Mouse (Mus musculus) stomach, embryonic 16.5 days (tissue): ENCODE measurements around the gene Col6a6. TPM values are rescaled to one million over a fixed set of nuclear protein-coding genes. Genes with fewer than 3 reads are reported as not detected.

Source experiments
- ATAC-seq: fragments of 200-750 bp; cut with Nextera tagmentation; 2 replicates; pipeline ENCODE4 v1.8.0; 2017; ENCODE audit warnings: moderate number of reproducible peaks, moderate TSS enrichment; ENCODE audit not compliant: insufficient read depth, low FRiP score
- H3K27ac ChIP-seq: fragments of 300-500 bp; sonication (generic); 2 replicates; pipeline ENCODE4 v1.5.1; 2014; ENCODE audit warnings: low read length
- H3K27me3 ChIP-seq: fragments of 300-500 bp; sonication (generic); 2 replicates; pipeline ENCODE4 v1.6.1; 2014; ENCODE audit warnings: low read length, control low read depth, mixed read lengths; ENCODE audit not compliant: control insufficient read depth, insufficient read depth
- H3K36me3 ChIP-seq: fragments of 300-500 bp; sonication (generic); 2 replicates; pipeline ENCODE4 v1.6.1; 2014; ENCODE audit warnings: low read length; ENCODE audit not compliant: control insufficient read depth, insufficient read depth
- H3K4me1 ChIP-seq: fragments of 300-500 bp; sonication (generic); 2 replicates; pipeline ENCODE4 v1.6.1; 2014; ENCODE audit warnings: low read length, control low read depth, mixed read lengths; ENCODE audit not compliant: control insufficient read depth, insufficient read depth
- H3K4me2 ChIP-seq: fragments of 300-500 bp; sonication (generic); 2 replicates; pipeline ENCODE4 v1.6.1; 2014; ENCODE audit warnings: low read depth, low read length, mixed read lengths
- H3K4me3 ChIP-seq: fragments of 300-500 bp; sonication (generic); replicated peaks from 2 replicates; pipeline ENCODE4 v1.5.1; 2014; ENCODE audit warnings: mild to moderate bottlenecking, low read length
- H3K9ac ChIP-seq: fragments of 300-500 bp; sonication (generic); 2 replicates; pipeline ENCODE4 v1.6.1; 2014; ENCODE audit warnings: low read length
- H3K9me3 ChIP-seq: fragments of 300-500 bp; sonication (generic); replicated peaks from 2 replicates; pipeline ENCODE4 v1.6.1; 2016; ENCODE audit warnings: low read length, control low read depth; ENCODE audit not compliant: control insufficient read depth
- WGBS: fragments of 180-500 bp; shearing (Covaris S2); extraction: QIAGEN DNeasy Blood & Tissue Kit; methylation state at CpG from one replicate; pipeline ENCODE4 v1.1.7; 2014; 5-methylcytosine and 5-hydroxymethylcytosine counted together
- polyA plus RNA-seq: library from polyadenylated mRNA; unstranded; fragments of >200 nt; fragmentation: Nextera tagmentation; extraction: Ambion mirVana; gene quantifications from 2 replicates; pipeline ENCODE4 v1.2.1, GENCODE M21; 2015

The Col6a6 gene
- polyA plus RNA-seq, 1 experiment from 2014 or later = 3.1 TPM

DNA sequence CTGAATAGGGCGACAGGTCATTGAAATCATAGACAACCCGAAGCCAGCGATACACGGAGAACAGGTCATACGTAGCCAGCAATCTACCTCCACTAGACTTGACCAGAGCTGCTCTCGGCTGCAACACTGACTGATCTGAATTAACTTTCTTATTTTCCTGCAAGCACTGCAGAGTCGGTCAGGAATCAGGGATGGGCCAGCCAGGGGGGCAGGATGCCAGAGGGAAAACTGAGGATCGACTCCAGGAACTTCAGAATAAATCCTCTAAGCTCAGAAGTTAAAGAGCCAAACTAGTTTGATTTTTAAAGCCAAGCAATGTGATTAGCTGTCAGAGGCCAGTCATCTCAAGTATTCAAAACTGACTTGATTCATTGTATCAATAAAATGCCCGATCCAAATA lies 88.5 kb downstream of the Col6a6 start:
- Histone ChIP-seq H3K36me3 (no peaks in the 10 kb centered on the region), H3K27me3 (no peaks in the 10 kb centered on the region), H3K27ac (no peak overlapping the region), H3K9me3 (no peaks in the 10 kb centered on the region), H3K4me1 (peaks cover 5% of the 10 kb centered on the region; the same call in 1 of the 2 replicates), H3K4me2 (no peak overlapping the region), H3K9ac (no peak overlapping the region), H3K4me3 (no peak overlapping the region)
- no peak for ATAC-seq
- WGBS = 80% methylated on average over 9 of the region's 9 CpGs

DNA sequence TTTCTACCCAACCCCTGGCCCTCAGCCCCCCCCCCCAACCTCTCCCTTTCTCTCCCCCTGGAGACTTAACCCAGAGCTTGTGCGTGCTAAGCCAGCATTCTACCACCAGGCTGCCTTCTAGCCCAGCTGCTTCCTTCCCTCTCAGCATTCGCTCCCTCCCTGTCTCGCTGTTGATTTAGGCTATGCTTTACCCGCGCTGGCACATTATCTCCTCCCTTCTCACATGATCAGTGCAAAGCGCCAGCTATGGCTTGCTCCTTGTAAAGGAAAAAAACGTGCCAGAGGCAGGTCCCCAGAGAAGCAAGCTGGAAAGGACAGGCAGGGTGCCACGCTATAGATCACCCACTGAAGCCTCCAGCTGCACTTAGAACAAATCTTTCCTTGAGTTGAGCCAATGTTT lies 90.5 kb downstream of the Col6a6 start:
- 37% methylated on average over 8 of the region's 8 CpGs for WGBS
- Histone ChIP-seq H3K4me2 (no peak overlapping the region), H3K9me3 (no peaks in the 10 kb centered on the region), H3K4me1 (peaks cover 5% of the 10 kb centered on the region; the same call in 1 of the 2 replicates), H3K36me3 (no peaks in the 10 kb centered on the region), H3K27me3 (no peaks in the 10 kb centered on the region), H3K27ac (no peak overlapping the region), H3K4me3 (no peak overlapping the region), H3K9ac (no peak overlapping the region)
- no peak for ATAC-seq

DNA sequence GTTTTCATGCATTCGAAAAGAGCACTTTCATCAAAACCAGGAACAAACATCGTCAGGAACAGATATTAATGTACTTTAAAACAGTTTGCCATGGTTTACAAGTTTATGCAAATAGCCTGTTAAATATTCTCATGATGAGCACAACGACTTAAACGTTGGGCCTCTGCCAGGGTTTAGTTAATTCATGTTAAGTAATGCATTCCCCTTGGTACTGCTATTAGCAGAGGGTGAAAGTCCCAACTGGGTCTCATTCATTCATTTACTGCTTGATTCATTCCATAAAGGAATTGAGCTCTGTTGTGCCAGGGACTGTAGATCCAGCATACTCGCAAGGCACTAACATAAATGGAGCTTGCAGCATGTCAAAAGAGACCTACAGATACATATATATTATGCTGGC lies 92.8 kb downstream of the Col6a6 start:
- WGBS = 81% methylated on average over 5 of the region's 5 CpGs
- H3K4me3 ChIP-seq = no peak overlapping the region
- no peaks in the 10 kb centered on the region for H3K27me3 ChIP-seq
- H3K4me2 ChIP-seq = no peak overlapping the region
- no peaks in the 10 kb centered on the region for H3K36me3 ChIP-seq
- no peak for ATAC-seq
- H3K9me3 ChIP-seq = no peaks in the 10 kb centered on the region
- H3K4me1 ChIP-seq = peaks cover 5% of the 10 kb centered on the region; the same call in 1 of the 2 replicates
- no peak overlapping the region for H3K27ac ChIP-seq
- no peak overlapping the region for H3K9ac ChIP-seq

DNA sequence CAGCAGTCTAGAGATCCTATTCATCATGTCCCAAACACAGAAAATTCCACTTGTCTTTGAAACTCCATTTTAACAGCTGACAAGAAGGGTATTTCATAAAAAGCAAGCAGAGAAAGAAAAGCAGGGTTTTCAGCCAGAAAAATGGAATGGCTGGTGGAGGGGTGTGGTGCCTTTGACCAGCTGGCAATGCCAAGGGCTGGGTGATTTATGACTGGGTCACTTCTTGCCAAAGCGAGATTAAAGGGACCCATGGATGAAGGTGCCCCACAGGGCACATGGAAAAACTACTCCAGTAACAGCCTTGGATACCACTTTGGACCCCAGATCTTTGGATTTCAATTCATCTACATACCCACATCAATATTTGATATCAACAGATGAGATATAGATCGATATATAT lies 93.3 kb downstream of the Col6a6 start:
- 74% methylated on average over 2 of the region's 2 CpGs for WGBS
- no peak overlapping the region for H3K27ac ChIP-seq
- no peaks in the 10 kb centered on the region for H3K36me3 ChIP-seq
- H3K27me3 ChIP-seq = no peaks in the 10 kb centered on the region
- H3K4me2 ChIP-seq = no peak overlapping the region
- H3K9ac ChIP-seq = no peak overlapping the region
- no peak overlapping the region for H3K4me3 ChIP-seq
- H3K4me1 ChIP-seq = peaks cover 5% of the 10 kb centered on the region; the same call in 1 of the 2 replicates
- no peaks in the 10 kb centered on the region for H3K9me3 ChIP-seq
- no peak for ATAC-seq

DNA sequence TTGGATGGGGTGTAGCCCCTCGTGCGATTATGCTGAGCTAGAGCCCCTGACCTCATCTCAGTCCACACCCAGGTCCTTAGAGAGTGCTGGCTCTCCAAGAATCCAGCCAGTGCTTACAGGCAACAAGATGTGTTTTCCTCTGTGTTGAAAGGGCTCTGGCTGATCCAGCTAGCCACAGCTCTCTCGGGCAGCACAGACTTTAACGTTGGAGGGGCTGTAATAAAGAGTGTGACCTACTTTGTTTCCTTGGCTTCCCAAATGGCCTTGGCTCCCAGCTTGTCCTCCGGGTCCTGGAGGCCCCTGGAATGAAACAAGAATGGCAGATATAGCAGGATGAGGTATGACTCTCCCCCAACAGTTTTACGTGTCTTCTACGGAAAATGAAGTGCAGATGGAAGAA lies 96.0 kb downstream of the Col6a6 start:
- no peaks in the 10 kb centered on the region for H3K36me3 ChIP-seq
- H3K27me3 ChIP-seq = no peaks in the 10 kb centered on the region
- 46% methylated on average over 7 of the region's 7 CpGs for WGBS
- no peak overlapping the region for H3K27ac ChIP-seq
- no peaks in the 10 kb centered on the region for H3K9me3 ChIP-seq
- no peak overlapping the region for H3K4me3 ChIP-seq
- no peak overlapping the region for H3K9ac ChIP-seq
- ATAC-seq = no peak; the same call in 1 of the 2 replicates
- H3K4me1 ChIP-seq = peaks cover 2% of the 10 kb centered on the region; the same call in 1 of the 2 replicates
- H3K4me2 ChIP-seq = no peak overlapping the region

DNA sequence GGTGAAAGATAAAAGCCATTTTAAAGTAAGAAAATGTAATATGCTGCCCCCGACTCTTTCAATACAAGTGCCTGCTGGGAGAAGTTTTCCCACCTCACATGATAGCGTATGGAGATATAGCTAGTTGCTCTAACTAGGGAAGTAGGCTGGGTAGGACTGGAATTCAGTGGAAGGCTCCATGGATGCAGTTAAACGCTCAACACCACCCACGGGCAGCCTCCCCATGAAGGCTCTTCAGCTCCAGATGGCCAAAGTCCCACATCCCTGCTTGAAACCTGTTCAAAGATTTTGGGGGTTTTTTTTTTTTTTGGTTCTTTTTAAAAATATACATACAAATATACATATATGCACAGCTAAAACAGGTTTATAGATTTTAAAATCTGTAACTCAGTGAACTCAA lies 107.5 kb downstream of the Col6a6 start:
- no peaks in the 10 kb centered on the region for H3K27me3 ChIP-seq
- no peak for ATAC-seq
- 75% methylated on average over 4 of the region's 4 CpGs for WGBS
- H3K4me3 ChIP-seq = no peak overlapping the region
- no peak overlapping the region for H3K9ac ChIP-seq
- no peaks in the 10 kb centered on the region for H3K9me3 ChIP-seq
- H3K4me2 ChIP-seq = no peak overlapping the region
- no peaks in the 10 kb centered on the region for H3K4me1 ChIP-seq
- no peaks in the 10 kb centered on the region for H3K36me3 ChIP-seq
- no peak overlapping the region for H3K27ac ChIP-seq

DNA sequence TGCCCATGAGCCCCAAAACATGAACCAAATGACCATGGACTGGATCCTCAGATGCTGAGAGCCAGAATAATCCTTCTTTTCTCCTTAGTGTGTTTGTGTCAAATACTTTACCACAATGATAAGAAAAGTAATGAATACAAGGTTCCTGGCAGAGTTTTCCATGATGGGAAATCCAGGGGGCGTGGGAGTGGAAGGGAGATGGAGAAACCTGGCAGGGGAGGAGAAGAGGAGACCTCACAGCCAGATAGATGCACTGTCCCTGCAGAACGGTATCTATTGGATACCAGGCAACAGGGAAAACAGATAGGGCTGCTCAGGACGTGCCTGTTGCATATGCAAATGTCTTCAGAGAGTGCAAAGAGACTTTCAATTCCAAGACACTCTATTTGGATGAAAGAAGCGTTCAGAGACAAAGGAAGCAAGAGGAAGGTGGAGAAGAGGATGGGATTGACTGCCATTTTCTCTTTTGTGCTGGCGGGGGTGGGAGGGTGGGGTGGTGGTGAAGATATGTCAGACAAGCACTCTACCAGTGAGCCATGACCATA lies 108.0 kb downstream of the Col6a6 start:
- 52% methylated on average over 5 of the region's 5 CpGs for WGBS

DNA sequence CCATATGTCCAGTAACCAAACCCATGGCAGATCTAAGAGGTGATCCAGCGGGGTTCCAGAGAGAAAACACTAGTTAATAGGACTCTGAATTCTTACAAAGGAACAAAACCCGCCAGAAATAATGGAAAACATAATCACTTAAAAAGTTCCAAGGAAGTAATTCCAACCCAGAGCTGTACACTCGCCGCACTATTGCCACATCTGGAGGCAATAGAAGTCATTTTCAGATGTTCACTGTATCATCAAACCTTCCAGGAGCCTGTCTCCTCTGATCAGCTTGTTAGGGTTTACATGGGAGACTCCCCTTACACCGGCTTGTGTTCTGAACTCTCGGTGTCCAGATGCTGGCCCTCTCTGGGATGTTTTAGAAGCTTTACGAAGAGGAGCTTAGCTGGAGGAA lies 108.6 kb downstream of the Col6a6 start:
- Histone ChIP-seq H3K9ac (no peak overlapping the region), H3K27ac (no peak overlapping the region), H3K27me3 (no peaks in the 10 kb centered on the region), H3K9me3 (no peaks in the 10 kb centered on the region), H3K4me2 (no peak overlapping the region), H3K4me3 (no peak overlapping the region), H3K36me3 (no peaks in the 10 kb centered on the region), H3K4me1 (no peaks in the 10 kb centered on the region)
- 77% methylated on average over 7 of the region's 7 CpGs for WGBS
- ATAC-seq = no peak

More for the DNA sequence above, 108.0 kb downstream of the Col6a6 start:
- Histone ChIP-seq H3K27me3 (no peaks in the 10 kb centered on the region), H3K4me2 (no peak overlapping the region), H3K4me3 (no peak overlapping the region), H3K27ac (no peak overlapping the region), H3K9me3 (no peaks in the 10 kb centered on the region), H3K9ac (no peak overlapping the region), H3K36me3 (no peaks in the 10 kb centered on the region), H3K4me1 (no peaks in the 10 kb centered on the region)
- no peak for ATAC-seq

DNA sequence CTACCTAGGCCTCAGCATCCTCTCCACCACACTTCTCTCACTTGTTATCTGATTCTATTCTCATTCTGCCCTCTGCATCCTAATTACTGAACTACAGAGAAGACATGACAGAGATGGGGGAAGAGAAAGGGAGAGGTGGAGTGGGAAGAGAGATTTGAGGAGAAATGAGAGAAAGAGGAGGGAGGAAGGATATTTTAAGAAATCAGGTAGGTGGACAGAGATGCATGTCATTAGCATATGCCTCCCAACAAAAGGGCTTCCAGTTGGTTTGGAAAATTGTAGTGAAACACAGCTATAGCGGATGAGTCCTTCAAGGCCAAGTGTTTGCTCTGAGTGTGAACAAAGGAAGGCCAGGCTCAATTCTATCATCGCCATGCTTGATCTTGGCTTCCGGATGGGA lies 115.9 kb downstream of the Col6a6 start:
- no peak overlapping the region for H3K4me2 ChIP-seq
- no peaks in the 10 kb centered on the region for H3K36me3 ChIP-seq
- no peak overlapping the region for H3K27ac ChIP-seq
- H3K9me3 ChIP-seq = no peaks in the 10 kb centered on the region
- no peak for ATAC-seq
- no peaks in the 10 kb centered on the region for H3K4me1 ChIP-seq
- no peaks in the 10 kb centered on the region for H3K27me3 ChIP-seq
- WGBS = 91% methylated on average over 3 of the region's 3 CpGs
- H3K4me3 ChIP-seq = no peak overlapping the region
- H3K9ac ChIP-seq = no peak overlapping the region
